Mouse (Mus musculus) forebrain, embryonic 13.5 days (tissue): ENCODE data around the gene Ang6. TPM values are rescaled to one million over a fixed set of nuclear protein-coding genes. Genes with fewer than 3 reads are reported as not detected.
"Not testable (repeated sequence)": the region's sequence is repeated elsewhere in the genome, so short reads cannot be mapped to it uniquely, and the experiment has no call there.

ENCODE experiments used
- ATAC-seq: fragments of 200-750 bp; cut with Nextera tagmentation; 2 replicates; pipeline ENCODE4 v1.8.0; 2017
- H3K27ac ChIP-seq: fragments of 300-500 bp; sonication (generic); 2 replicates; pipeline ENCODE4 v1.5.1; 2015; ENCODE audit warnings: inconsistent platforms, mild to moderate bottlenecking, moderate library complexity
- H3K27me3 ChIP-seq: fragments of 300-500 bp; sonication (generic); 2 replicates; pipeline ENCODE4 v1.6.1; 2015; ENCODE audit warnings: mild to moderate bottlenecking, inconsistent platforms
- H3K36me3 ChIP-seq: fragments of 300-500 bp; sonication (generic); 2 replicates; pipeline ENCODE4 v1.6.1; 2015; ENCODE audit warnings: mild to moderate bottlenecking, inconsistent platforms; ENCODE audit not compliant: poor library complexity, severe bottlenecking
- H3K4me1 ChIP-seq: fragments of 300-500 bp; sonication (generic); 2 replicates; pipeline ENCODE4 v1.6.1; 2015; ENCODE audit warnings: inconsistent platforms
- H3K4me2 ChIP-seq: fragments of 300-500 bp; sonication (generic); 2 replicates; pipeline ENCODE4 v1.6.1; 2015; ENCODE audit warnings: inconsistent platforms, mild to moderate bottlenecking, moderate library complexity
- H3K4me3 ChIP-seq: fragments of 300-500 bp; sonication (generic); 2 replicates; pipeline ENCODE4 v1.5.1; 2015; ENCODE audit warnings: mild to moderate bottlenecking, inconsistent platforms
- H3K9ac ChIP-seq: fragments of 300-500 bp; sonication (generic); 2 replicates; pipeline ENCODE4 v1.6.1; 2015; ENCODE audit warnings: mild to moderate bottlenecking, inconsistent platforms
- H3K9me3 ChIP-seq: fragments of 300-500 bp; sonication (generic); replicated peaks from 2 replicates; pipeline ENCODE4 v1.6.1; 2016; ENCODE audit warnings: inconsistent platforms
- WGBS: fragments of 180-500 bp; shearing (Covaris S2); methylation state at CpG from one replicate; pipeline ENCODE4 v1.1.7; 2015; 5-methylcytosine and 5-hydroxymethylcytosine counted together
- polyA plus RNA-seq: library from polyadenylated mRNA; unstranded; fragments of >200 nt; fragmentation: Nextera tagmentation; extraction: Ambion mirVana; gene quantifications from 2 replicates; pipeline ENCODE4 v1.2.1, GENCODE M21; 2015

The Ang6 gene
- polyA plus RNA-seq, 1 experiment from 2014 or later, result not detected

- H3K27ac ChIP-seq, H3K4me1 ChIP-seq, H3K27me3 ChIP-seq, H3K36me3 ChIP-seq, H3K4me3 ChIP-seq, ATAC-seq, H3K4me2 ChIP-seq, H3K9ac ChIP-seq, H3K9me3 ChIP-seq: not testable (repeated sequence)
- 57% methylated on average over 2 of the region's 2 CpGs for WGBS
Observed at GRCm38 (mm10) chr14:43953382-43953781, 48.7 kb downstream of the Ang6 start.

Other genes starting within 250 kb of the Ang6 start
- gene Gm8180, start 217.5 kb downstream of the Ang6 start, polyA plus RNA-seq, result not detected in 2 replicates
- gene Ear1, start 126.8 kb downstream of the Ang6 start, polyA plus RNA-seq, result not detected in 2 replicates
- not detected in 2 replicates for gene Ear10, start 78.7 kb downstream of the Ang6 start, polyA plus RNA-seq
- gene Gm8113, start 76.9 kb downstream of the Ang6 start, polyA plus RNA-seq, result 5.3 and 6.7 TPM in 2 replicates
- gene Ang5, start 45.2 kb downstream of the Ang6 start, polyA plus RNA-seq, result not detected in 2 replicates
- not detected in 2 replicates for gene Ear2, start 100.4 kb upstream of the Ang6 start, polyA plus RNA-seq
- gene Gm3327, start 121.6 kb upstream of the Ang6 start, polyA plus RNA-seq, result not detected in 2 replicates
- gene Gm8212, start 195.4 kb upstream of the Ang6 start, polyA plus RNA-seq, result not detected in 2 replicates
- gene 4930503E14Rik, start 211.0 kb upstream of the Ang6 start, polyA plus RNA-seq, result not detected in 2 replicates